Mouse (Mus musculus): ENCODE measurements around the gene Suz12. TPM values are rescaled to one million over a fixed set of nuclear protein-coding genes. Genes with fewer than 3 reads are reported as not detected.
"Not testable (repeated sequence)": the region's sequence is repeated elsewhere in the genome, so short reads cannot be mapped to it uniquely, and the experiment has no call there.

The Suz12 gene
- polyA plus RNA-seq, 2 experiments, result 20.4 to 28.5 TPM

DNA sequence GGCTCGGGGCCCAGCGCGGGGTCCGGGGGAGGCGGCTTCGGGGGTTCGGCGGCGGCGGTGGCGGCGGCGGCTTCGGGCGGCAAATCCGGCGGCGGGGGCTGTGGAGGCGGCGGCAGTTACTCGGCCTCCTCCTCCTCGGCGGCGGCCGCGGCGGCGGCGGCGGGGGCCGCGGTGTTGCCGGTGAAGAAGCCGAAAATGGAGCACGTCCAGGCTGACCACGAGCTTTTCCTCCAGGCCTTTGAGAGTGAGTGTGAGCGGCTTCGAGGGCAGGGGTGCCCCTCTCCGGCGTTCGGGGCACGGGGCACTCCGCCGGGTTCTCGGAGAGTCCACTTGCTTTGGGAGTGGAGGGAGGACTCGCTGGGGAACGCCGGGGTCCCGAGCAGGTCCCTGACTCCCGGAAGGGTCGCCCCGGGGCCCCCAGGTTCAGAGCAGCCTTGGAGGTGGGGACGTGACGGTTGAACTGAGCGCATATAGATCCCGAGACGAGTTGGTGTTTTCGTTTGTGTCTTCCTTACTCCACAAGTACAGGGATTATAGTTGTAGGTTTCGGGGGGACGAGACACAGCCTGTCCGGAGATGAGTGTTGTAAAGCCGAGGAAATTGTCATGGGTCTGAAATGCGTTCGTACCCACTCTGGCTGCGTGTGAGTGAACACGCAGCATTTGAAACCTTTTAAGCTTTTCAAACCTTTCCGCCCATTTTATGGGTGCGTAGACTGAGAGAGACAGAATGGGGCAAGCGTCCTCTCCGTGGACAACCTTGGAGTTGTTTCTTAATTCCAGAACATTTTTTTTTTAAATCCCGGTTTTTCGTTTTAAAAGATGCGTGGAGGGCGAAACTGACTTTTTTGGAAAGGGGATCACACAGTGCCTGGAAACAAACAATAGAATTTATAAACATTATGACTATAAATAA lies 707 bp downstream of the Suz12 start:
- TF ChIP-seq POLR2A (IDR thresholded peaks at IDR 0.05; ENCODE audit: borderline replicate concordance, extremely low read depth, insufficient read depth, insufficient read length), result no peak
- Histone ChIP-seq H3K36me3 (ENCODE audit: control insufficient read depth, insufficient read depth, low read length) (peaks cover 21% of the 10 kb centered on the region), H3K4me1 (ENCODE audit: control insufficient read depth, insufficient read depth, low read length) (peaks cover 3% of the 10 kb centered on the region; the same call in 1 of the 2 replicates), H3K4me3 (replicated peaks; ENCODE audit: low read length) (peak overlapping the region; percentile 96), H3K9me3 (ENCODE audit: control insufficient read depth, low read length) (no peaks in the 10 kb centered on the region), H3K4me2 (replicated peaks; ENCODE audit: low read depth, low read length, severe bottlenecking) (peak overlapping the region; percentile 67), H3K27me3 (ENCODE audit: control insufficient read depth, insufficient read depth, low read length) (no peaks in the 10 kb centered on the region), H3K9ac (ENCODE audit: low read depth, low read length, severe bottlenecking) (peak overlapping the region; percentile 91), H3K27ac (replicated peaks; ENCODE audit: low read depth, low read length) (peak overlapping the region; percentile 97)
- ATAC-seq (ENCODE audit: low FRiP score, low read depth), result no peak; the same call in 1 of the 2 replicates
- under 1% methylated on average over 44 of the region's 74 CpGs for WGBS
- peak; percentile 22 for DNase-seq (ENCODE audit: low spot score)

DNA sequence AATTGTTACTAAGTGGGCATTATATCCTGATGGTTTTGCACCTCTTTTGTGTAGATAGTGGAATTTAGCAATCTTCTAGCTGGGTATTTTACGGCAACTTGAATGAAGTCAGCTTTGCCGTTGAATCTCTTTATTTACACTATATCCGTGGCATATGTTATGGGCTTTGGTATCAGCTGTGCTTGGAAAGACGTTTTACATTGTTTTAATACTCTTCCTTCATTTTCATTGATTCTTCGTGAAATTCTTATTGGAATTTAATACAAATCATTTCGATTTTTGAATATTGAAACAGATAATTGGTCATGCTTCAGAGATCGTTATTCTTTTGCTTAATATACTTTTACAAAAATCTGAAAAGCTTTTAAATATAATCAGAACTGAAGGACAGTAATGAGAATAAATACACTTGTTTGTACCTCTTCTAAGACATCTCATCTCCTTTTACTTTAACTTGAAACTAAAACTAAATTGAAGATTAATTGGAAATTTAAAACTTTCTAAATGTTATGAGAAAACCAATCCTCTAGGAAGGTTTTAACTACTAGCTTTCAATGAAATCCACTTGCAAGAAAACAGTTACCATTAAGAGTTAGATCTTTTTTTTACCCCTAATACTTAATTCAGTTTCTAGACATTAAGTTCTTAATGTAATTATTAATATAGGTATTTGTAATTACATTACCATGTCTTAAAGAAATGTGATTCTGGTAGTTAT lies 1.5 kb downstream of the Suz12 start:
- Histone ChIP-seq H3K36me3 (ENCODE audit: control insufficient read depth, insufficient read depth, low read length) (peaks cover 26% of the 10 kb centered on the region), H3K27ac (replicated peaks; ENCODE audit: low read depth, low read length) (no peak overlapping the region), H3K4me2 (replicated peaks; ENCODE audit: low read depth, low read length, severe bottlenecking) (peak overlapping the region; percentile 67), H3K9ac (ENCODE audit: low read depth, low read length, severe bottlenecking) (peak overlapping the region; percentile 91), H3K27me3 (ENCODE audit: control insufficient read depth, insufficient read depth, low read length) (no peaks in the 10 kb centered on the region), H3K4me3 (replicated peaks; ENCODE audit: low read length) (peak overlapping the region; percentile 96), H3K9me3 (ENCODE audit: control insufficient read depth, low read length) (no peaks in the 10 kb centered on the region), H3K4me1 (ENCODE audit: control insufficient read depth, insufficient read depth, low read length) (peaks cover 3% of the 10 kb centered on the region; the same call in 1 of the 2 replicates)
- TF ChIP-seq POLR2A (IDR thresholded peaks at IDR 0.05; ENCODE audit: borderline replicate concordance, extremely low read depth, insufficient read depth, insufficient read length), result no peak
- ATAC-seq (ENCODE audit: low FRiP score, low read depth) (no peak), DNase-seq (ENCODE audit: low spot score) (no peak)
- 5% methylated on average over 7 of the region's 7 CpGs for WGBS

- H3K4me3 ChIP-seq (replicated peaks; ENCODE audit: low read length); H3K9ac ChIP-seq (ENCODE audit: low read depth, low read length, severe bottlenecking); DNase-seq (ENCODE audit: low spot score); ATAC-seq (ENCODE audit: low FRiP score, low read depth); H3K27ac ChIP-seq (replicated peaks; ENCODE audit: low read depth, low read length); H3K4me2 ChIP-seq (replicated peaks; ENCODE audit: low read depth, low read length, severe bottlenecking); H3K4me1 ChIP-seq (ENCODE audit: control insufficient read depth, insufficient read depth, low read length); H3K9me3 ChIP-seq (ENCODE audit: control insufficient read depth, low read length); H3K27me3 ChIP-seq (ENCODE audit: control insufficient read depth, insufficient read depth, low read length): not testable (repeated sequence)
- WGBS, result 97% methylated on average over 3 of the region's 5 CpGs
- peaks cover 80% of the 10 kb centered on the region for H3K36me3 ChIP-seq (ENCODE audit: control insufficient read depth, insufficient read depth, low read length)
These were observed 23.6 kb downstream of the Suz12 start for GRCm38 (mm10) chr11:80016533-80016932.

GRCm38 (mm10) chr11:80019792-80020191 lies 26.9 kb downstream of the Suz12 start:
- H3K9me3 ChIP-seq (ENCODE audit: control insufficient read depth, low read length), result no peaks in the 10 kb centered on the region
- H3K36me3 ChIP-seq (ENCODE audit: control insufficient read depth, insufficient read depth, low read length), result peaks cover 82% of the 10 kb centered on the region
- no peak overlapping the region for H3K4me2 ChIP-seq (replicated peaks; ENCODE audit: low read depth, low read length, severe bottlenecking)
- WGBS, result 93% methylated on average over 1 of the region's 1 CpGs
- no peak overlapping the region for H3K9ac ChIP-seq (ENCODE audit: low read depth, low read length, severe bottlenecking)
- no peak for ATAC-seq (ENCODE audit: low FRiP score, low read depth)
- no peak for TF ChIP-seq POLR2A (IDR thresholded peaks at IDR 0.05; ENCODE audit: borderline replicate concordance, extremely low read depth, insufficient read depth, insufficient read length)
- H3K27ac ChIP-seq (replicated peaks; ENCODE audit: low read depth, low read length), result no peak overlapping the region
- no peaks in the 10 kb centered on the region for H3K4me1 ChIP-seq (ENCODE audit: control insufficient read depth, insufficient read depth, low read length)
- no peak overlapping the region for H3K4me3 ChIP-seq (replicated peaks; ENCODE audit: low read length)
- no peaks in the 10 kb centered on the region for H3K27me3 ChIP-seq (ENCODE audit: control insufficient read depth, insufficient read depth, low read length)
- DNase-seq (ENCODE audit: low spot score), result no peak

GRCm38 (mm10) chr11:80021306-80021705 lies 28.4 kb downstream of the Suz12 start:
- no peak overlapping the region for H3K4me3 ChIP-seq (replicated peaks; ENCODE audit: low read length)
- H3K4me1 ChIP-seq (ENCODE audit: control insufficient read depth, insufficient read depth, low read length), result no peaks in the 10 kb centered on the region
- H3K27me3 ChIP-seq (ENCODE audit: control insufficient read depth, insufficient read depth, low read length), result no peaks in the 10 kb centered on the region
- H3K36me3 ChIP-seq (ENCODE audit: control insufficient read depth, insufficient read depth, low read length), result peaks cover 82% of the 10 kb centered on the region
- no peaks in the 10 kb centered on the region for H3K9me3 ChIP-seq (ENCODE audit: control insufficient read depth, low read length)
- DNase-seq (ENCODE audit: low spot score), result no peak
- no peak overlapping the region for H3K4me2 ChIP-seq (replicated peaks; ENCODE audit: low read depth, low read length, severe bottlenecking)
- H3K27ac ChIP-seq (replicated peaks; ENCODE audit: low read depth, low read length), result no peak overlapping the region
- 89% methylated on average over 4 of the region's 4 CpGs for WGBS
- no peak overlapping the region for H3K9ac ChIP-seq (ENCODE audit: low read depth, low read length, severe bottlenecking)
- TF ChIP-seq POLR2A (IDR thresholded peaks at IDR 0.05; ENCODE audit: borderline replicate concordance, extremely low read depth, insufficient read depth, insufficient read length), result no peak
- ATAC-seq (ENCODE audit: low FRiP score, low read depth), result no peak

All from limb, embryonic 14.5 days (tissue).